In genomic region chr3:101102106-101102505, GRCm38 (mm10) we compare ENCODE assay signal across 15 mouse cellular contexts. TPM values are rescaled to one million over a fixed set of nuclear protein-coding genes. Genes with fewer than 3 reads are reported as not detected.
A peak's percentile ranks its signal among the peaks of the same experiment; 100 is the strongest.
DNase-seq lines count a peak whose midpoint lies in the region.
"Had no signal": no experiment of that assay in that cellular context is flagged by ENCODE, and none has a peak within 500 bp of the region (broad histone marks: within the 10 kb centered on the region; RNA-seq: fewer than 3 reads in every experiment).

No protein-coding gene starts in this region.

- peak; percentile 41 for DNase-seq in adrenal gland, adult 8-10 months
- no peak for DNase-seq in adrenal gland, adult 18-20 months (ENCODE audit: low spot score in 2 of 2)
- peak; percentile 81 for DNase-seq in heart, adult 11 months
- no peak for DNase-seq in heart, postnatal 4 days
- peak; percentile 37 to 58 for DNase-seq in right cerebral cortex, postnatal 36 days (ENCODE audit: low spot score in 2 of 2)
- DNase-seq in right cerebral cortex, postnatal 25 days: no peak
- peak; percentile 41 to 57 for DNase-seq in left cerebral cortex, postnatal 36 days (ENCODE audit: low spot score in 2 of 2)
- no peak for DNase-seq in kidney, postnatal 14 days
- DNase-seq: cerebellum, adult 2 months; kidney, adult 8-10 months; kidney, postnatal 10 days; layer of hippocampus, postnatal 36 days; lung, adult 18-20 months; lung, postnatal 10 days had no signal

- intact Hi-C loops in left cerebral cortex, postnatal 36 days (cut with DNase I): no loop called here

RNA-seq across cellular contexts. Expression of gene Ptgfrn, which starts 8.0 kb away (rescaled TPM):
- 10 to 100 TPM; 32.1 to 51.5 (median 39.7) TPM for total RNA-seq in adrenal gland, adult 8-10 months (2022)
- total RNA-seq in adrenal gland, adult 18-20 months (2021): 10 to 100 TPM; 24.3 to 28.0 TPM
- total RNA-seq in heart, postnatal 4 days (2021): 10 to 100 TPM; 87.6 to 89.2 TPM
- 10 to 100 TPM; 36.9 to 41.2 TPM for total RNA-seq in left cerebral cortex, postnatal 36 days (2021)
- total RNA-seq: common myeloid progenitor, adult 5-6 weeks had no signal

Comparison
In these comparisons a context has a peak if more than half of its experiments do, and no peak if none do; other contexts are left out.
1. DNase-seq: peak in adrenal gland, adult 8-10 months (single experiment), heart, adult 11 months (single experiment), right cerebral cortex, postnatal 36 days (2 of 2) and left cerebral cortex, postnatal 36 days (2 of 2); none in adrenal gland, adult 18-20 months (0 of 2), heart, postnatal 4 days (single experiment), right cerebral cortex, postnatal 25 days (single experiment) and kidney, postnatal 14 days (single experiment).